Mouse (Mus musculus) gastrocnemius, postnatal 14 days (tissue): ENCODE data around the gene Zbtb8os. TPM values are rescaled to one million over a fixed set of nuclear protein-coding genes. Genes with fewer than 3 reads are reported as not detected.

ENCODE experiments used
- DNase-seq: peaks from one replicate; pipeline ENCODE4 v3.0.0; 2021; ENCODE audit warnings: mixed read lengths
- intact Hi-C: fragments of 180-260 bp; cut with DNase I; formaldehyde crosslinking; loops from one replicate; pipeline ENCODE4 v1.15.1; 2025; ENCODE audit warnings: low total_unique reads
- total RNA-seq, 2 experiments: library from RNA; stranded (reverse); gene quantifications; 2 replicates each; pipeline ENCODE4 v1.2.3; 2021

Gene Zbtb8os
- total RNA-seq, 2 experiments from 2014 or later: 24.0 to 25.1 TPM

DNA sequence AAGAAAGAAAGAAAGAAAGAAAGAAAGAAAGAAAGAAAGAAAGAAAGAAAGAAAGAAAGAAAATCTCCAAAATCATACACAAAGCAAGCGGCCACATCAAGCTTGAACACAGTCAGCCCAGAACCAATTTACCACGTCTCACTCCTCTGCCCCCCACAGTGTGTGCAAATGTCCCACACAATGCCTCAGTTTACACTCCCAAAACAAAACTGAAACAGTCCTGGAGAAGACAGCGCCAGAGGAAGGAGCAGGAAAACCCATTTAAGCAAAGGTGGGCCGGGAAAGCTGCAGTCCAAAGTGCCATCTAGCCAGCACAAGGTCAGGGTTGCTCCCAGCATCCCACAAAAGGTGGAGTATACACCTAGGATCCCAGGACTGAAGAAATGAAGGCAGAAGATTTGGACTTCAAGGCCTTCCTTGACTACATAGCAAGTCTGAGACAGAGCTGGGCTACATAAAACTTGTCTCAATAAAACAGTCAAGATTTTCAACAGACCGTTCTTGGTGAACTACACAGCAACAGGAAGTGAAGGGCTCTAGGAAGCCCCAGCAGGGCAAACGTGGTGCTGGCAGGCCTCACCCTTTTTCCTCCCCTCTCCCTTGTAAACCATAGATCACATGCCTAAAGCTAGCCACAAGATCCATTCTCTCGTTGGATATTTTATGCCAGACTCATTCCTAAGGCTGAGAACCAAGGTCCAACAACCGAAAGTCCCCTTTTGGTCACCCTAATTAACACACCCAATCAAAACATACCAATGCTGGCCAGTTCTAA lies 37.9 kb downstream of the Zbtb8os start:
- no peak for DNase-seq
- intact Hi-C loops: no loop called here

DNA sequence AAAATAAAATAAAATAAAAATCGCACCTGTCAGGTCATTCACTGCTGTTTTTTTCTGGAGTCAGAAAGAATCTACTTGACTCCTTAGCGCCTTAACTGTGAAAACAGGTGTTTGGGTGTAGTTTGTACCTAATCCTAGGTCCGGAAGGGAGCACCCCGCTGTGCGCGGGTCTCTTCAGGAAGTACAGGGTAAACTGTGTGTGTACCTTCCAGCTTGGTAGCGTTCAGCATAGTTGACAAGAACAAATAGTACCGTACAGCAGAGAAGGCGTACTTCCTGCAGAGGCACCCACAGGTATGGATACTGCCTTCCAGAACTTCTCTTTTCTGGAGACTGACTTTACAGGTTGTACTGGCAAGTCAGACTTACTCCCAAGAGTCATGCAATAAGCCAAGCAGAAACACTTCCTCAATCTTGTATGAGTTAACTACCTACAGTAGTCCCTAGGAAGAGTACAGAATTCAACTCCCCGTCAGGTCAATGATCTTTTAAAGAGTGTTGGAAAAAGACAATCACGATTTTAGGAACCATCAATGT lies 38.8 kb downstream of the Zbtb8os start:
- DNase-seq: no peak
- intact Hi-C loops: no loop called here

DNA sequence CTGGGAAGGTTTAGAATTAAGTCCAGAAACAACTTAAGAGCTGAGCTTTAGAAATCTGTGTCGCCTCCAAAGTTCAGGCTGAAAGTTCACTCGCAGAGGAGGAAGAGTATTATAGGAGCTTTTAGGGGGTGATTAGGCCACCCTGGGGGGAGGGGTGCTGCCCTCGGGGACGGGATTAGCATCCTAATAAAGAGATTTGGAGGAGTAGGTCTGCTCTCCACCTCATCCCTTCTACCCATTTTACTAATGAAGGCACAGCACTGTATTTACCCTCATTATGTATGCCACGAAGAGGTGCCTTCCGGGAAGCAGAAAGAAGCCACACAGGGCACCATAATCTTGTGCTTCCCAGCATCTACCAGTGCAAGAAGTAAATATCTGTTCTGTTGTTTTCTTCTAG lies 39.5 kb downstream of the Zbtb8os start:
- no peak for DNase-seq
- intact Hi-C loops: no loop called here

DNA sequence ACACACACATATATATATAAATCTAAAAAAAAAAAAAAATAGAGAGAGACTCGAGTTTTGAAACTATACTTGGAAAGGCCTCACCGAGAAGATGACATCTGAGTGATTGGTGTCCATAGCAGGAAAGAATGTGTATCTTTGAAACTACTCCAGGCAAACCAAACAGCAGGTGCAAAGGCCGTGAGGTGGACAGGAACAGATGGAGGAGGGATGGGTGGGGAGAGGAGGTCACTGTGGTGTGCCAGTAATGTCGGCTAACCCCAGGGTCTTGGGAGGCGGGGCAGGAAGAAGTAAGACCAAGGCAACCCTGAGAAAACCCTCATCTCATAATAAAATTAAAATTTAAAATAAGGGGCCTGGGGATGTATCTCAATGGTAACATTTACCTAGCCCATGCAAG lies 40.3 kb downstream of the Zbtb8os start:
- intact Hi-C loops: no loop called here
- no peak for DNase-seq

- DNase-seq: peak; percentile 45
- intact Hi-C loops: no loop called here
Measured at GRCm38 (mm10) chr4:129376961-129377545, 41.6 kb downstream of the Zbtb8os start.

DNA sequence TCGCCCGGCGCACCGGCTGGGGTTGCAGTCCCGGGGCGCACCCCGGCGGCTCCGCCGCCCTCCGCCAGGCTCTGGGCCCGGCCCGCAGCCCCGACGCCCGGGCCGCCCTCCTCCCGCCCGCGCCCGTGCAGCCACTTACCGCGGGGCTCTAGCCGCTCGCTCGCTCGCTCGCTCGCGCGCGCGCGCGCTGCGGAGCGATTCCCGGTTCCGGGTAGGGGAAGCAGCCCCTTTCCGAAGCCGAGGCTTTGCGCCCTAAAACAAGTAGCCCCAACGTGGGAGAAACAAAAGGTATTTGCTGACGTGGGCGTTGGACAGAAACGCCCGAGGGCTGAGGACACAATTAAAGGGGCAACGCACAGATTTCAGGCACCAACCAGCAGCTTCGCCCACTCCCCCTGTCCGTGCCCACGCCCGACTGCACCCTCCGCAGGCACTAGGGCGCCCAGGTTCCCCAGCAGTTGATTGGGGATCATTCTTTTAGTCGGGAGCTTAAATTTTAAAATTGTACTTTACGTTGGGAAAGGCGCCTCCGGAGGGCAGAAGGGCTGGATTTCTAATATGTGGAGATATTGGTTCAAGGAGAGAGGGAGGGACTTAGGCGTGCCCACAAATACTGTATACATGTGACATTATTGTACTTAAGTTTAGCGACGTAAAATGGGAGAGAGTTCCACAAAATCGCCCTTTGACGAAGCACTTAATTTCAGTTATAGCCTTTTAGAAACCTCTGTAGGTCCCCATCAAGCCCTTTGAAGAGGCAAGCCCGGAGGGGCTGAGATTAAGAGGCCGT lies 42.3 kb downstream of the Zbtb8os start, which contains the start of gene Zbtb8a:
Gene Zbtb8a, minus strand, starts transcription at position 516 of the 790 bp plus-strand sequence.
- intact Hi-C loops: no loop called here
- DNase-seq: peak; percentile 43

DNA sequence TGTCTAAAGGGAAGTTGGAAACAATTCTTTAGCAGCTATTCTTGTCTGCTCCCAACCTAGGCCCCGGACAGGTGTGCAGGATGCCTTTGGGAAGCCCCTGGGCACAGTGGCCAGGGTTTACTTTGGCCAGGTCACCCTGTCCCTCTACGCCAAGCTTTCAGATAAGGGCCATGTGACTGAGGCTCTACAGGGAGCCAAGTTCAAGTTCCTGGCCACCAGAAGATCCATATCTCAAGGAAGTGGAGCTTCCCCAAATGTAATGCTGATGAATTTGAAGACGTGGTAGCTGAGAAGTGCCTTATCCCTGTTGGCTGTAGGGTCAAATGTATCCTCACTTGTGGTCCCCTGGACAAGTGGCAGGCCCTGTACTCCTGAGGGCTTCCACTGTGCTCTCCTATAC lies 44.3 kb downstream of the Zbtb8os start:
- DNase-seq: no peak
- intact Hi-C loops: no loop called here

DNA sequence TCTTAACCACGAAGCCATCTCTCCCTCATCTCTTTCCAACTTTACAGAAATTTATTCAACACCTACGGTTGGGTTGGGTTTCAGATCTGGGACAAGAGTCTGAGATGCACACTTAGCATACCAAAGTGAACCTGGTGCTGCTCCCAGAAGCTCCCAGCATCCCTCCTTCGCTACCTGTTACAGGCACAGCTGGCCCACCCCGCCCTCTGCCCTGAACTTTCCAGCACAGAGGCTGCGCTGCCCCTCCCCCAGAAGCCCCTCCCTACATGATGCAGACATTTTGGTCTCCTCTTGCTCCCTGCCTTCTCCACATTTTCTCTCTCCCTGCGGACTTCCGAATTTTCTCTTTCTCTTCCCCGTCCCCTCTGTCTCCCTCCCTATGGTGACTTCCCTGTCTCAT lies 45.7 kb downstream of the Zbtb8os start:
- DNase-seq: no peak
- intact Hi-C loops: no loop called here

GRCm38 (mm10) chr4:129382029-129382428 lies 46.5 kb downstream of the Zbtb8os start:
- DNase-seq: no peak
- intact Hi-C loops: no loop called here

DNA sequence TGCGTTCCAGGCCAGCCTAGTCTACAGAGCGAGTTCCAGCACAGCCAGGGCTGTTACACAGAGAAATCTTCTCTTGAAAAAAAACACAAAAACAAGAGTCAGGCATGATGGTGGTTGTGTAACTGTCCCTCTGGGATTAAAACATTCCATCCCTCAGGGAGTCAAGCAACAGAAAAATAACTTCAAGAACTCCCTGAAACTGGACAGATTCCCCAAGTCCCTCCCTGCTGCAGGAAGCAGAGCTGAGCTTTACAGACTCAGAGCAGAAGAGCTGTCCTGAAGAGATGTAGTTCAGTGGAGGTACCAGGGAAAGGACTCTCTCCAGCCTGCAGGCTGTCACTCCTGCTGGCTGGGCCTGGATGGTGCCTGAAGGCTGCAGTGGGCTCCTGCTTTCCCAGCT lies 47.0 kb downstream of the Zbtb8os start:
- DNase-seq: no peak
- intact Hi-C loops: no loop called here

DNA sequence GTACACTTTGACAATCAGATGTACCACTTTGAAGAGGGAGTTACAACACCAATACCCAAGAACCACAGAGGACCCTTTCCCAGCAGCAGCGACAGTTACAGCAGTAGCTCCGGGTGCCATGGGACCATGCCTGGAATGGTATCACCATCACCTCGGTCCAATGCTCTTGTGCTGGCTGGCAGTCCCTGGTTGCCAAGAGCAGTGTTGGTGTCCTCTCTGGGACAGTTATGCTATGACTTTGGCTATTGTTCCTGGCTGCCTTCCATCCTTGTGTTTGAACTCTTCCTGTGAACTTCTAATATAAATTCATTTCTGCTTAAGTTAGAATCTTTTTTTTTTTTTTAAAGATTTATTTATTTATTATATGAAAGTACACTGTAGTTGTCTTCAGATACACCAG lies 48.1 kb downstream of the Zbtb8os start:
- no peak for DNase-seq
- intact Hi-C loops: no loop called here

- peak; percentile 28 for DNase-seq
- intact Hi-C loops: no loop called here
Measured at GRCm38 (mm10) chr4:129384440-129384839, 48.9 kb downstream of the Zbtb8os start.

- no peak for DNase-seq
- intact Hi-C loops: no loop called here
Measured at GRCm38 (mm10) chr4:129385685-129386084, 50.2 kb downstream of the Zbtb8os start.

DNA sequence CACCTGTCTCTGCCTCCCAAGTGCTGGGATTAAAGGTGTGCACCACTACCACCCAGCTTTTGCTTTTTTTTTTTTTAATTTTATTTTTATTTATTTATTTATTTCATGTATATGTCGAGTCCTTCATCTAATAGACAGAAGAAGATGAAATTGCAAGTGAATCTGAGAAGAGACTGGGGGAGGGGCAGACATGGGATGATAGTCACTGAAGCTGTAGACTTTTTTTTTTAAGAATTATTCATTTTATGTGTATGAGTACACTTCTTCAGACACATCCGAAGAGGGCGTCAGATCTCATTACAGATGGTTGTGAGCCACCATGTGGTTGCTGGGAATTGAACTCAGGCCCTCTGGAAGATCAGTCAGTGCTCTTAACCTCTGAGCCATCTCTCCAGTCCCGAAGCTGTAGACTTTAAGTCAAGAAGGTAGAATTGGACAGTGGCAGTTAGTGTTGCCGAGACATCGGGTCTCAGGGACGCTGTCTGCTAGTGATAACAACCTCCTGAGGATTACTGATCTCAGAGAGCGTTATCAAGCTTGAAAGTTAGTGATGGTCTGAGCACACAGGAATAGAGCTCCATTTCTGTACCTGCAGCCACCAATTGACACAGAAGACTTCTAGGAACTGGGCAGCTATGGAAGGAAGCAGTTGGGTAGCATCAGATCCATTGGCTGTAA lies 50.9 kb downstream of the Zbtb8os start:
- intact Hi-C loops: no loop called here
- DNase-seq: no peak

GRCm38 (mm10) chr4:129386989-129387388 lies 51.5 kb downstream of the Zbtb8os start:
- intact Hi-C loops: no loop called here
- no peak for DNase-seq

DNA sequence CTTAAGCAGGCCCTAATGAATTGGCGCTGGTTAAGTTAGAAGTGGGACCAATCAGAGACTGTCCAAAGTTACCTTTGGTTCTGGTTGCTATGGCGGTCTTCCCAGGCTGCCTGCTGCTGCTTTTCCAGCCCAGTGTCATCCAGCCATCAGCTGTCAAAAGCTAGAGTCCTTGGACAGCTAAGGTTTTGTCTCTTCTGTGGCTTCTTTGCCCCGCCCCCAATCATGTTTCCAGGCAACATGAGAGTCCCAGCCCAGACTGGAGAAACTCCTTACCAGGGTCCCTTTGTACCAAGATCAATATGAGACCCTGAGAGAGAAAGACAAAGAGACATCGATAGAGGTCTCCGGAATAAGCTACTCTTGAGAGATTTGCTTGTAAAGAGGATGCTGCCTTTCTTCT lies 52.9 kb downstream of the Zbtb8os start:
- intact Hi-C loops: no loop called here
- DNase-seq: no peak

DNA sequence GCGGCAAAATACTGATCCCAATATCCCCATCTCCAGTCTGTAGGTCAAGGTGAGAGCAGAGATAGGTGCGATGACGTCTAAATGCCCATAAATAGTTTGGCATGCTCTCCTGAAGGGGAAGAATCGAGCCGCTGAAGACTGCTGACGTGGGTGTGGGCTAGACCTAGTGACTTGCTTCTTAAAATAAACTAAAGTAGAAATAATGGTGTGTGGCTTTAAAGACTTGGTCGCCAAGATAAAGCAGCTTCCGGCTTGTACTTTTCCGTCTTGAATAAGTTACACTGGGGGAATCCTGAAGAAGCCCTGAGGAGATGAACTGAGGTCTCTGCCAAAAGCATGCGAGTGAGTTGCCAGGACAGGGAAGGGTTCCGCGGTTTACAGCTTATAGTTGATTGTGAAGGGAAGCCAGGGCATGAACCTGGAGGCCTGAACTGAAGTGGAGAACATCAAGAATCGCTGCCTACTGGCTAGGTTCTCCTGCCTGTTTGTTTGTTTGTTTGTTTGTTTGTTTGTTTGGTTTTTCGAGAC lies 54.8 kb downstream of the Zbtb8os start:
- intact Hi-C loops: no loop called here
- DNase-seq: no peak

- no peak for DNase-seq
- intact Hi-C loops: no loop called here
Measured at GRCm38 (mm10) chr4:129390936-129391557, 55.6 kb downstream of the Zbtb8os start.
